Mouse (Mus musculus): ENCODE measurements around the gene Pold4. TPM values are rescaled to one million over a fixed set of nuclear protein-coding genes. Genes with fewer than 3 reads are reported as not detected.
A peak's percentile ranks its signal among the peaks of the same experiment; 100 is the strongest.

The Pold4 gene
- polyA plus RNA-seq, 1 experiment from 2014 or later = 27.7 TPM

DNA sequence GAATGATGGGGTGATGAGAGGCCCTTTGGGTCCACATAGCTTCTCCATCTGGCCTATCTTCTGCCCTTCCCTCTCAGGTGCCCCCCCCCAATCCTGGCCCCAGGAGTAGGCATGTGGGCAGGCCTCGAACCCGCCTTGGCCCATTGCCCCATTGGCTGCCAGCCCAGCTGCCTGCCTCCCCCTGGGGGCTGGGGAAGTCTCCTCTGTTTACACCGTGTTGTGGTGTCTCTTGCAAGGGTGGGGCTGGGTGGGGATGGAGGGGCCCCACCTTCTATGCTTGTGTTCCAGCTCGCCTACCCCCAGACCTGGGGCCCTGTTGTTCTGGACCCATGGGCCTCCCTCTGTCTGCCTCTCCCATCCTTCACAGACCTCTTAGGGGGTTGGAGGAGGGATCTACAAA lies 11.3 kb upstream of the Pold4 start:
- H3K4me2 ChIP-seq = 0 out of 2 replicates have a peak overlapping the region, but pooled peaks have one; percentile 7
- ATAC-seq (ENCODE audit: insufficient number of reproducible peaks, low FRiP score, low TSS enrichment, low read depth) = no peak
- no peak overlapping the region for H3K9ac ChIP-seq
- H3K27me3 ChIP-seq = no peaks in the 10 kb centered on the region
- no peaks in the 10 kb centered on the region for H3K9me3 ChIP-seq
- H3K4me3 ChIP-seq = no peak overlapping the region
- peaks cover 63% of the 10 kb centered on the region for H3K4me1 ChIP-seq
- 37% methylated on average over 4 of the region's 4 CpGs for WGBS
- H3K36me3 ChIP-seq = peaks cover 15% of the 10 kb centered on the region
- H3K27ac ChIP-seq = peak overlapping the region; percentile 69

GRCm38 (mm10) chr19:4220957-4221743 lies 10.5 kb upstream of the Pold4 start:
- peaks cover 15% of the 10 kb centered on the region for H3K36me3 ChIP-seq
- 0 out of 2 replicates have a peak overlapping the region, but pooled peaks have one; percentile 7 for H3K4me2 ChIP-seq
- 27% methylated on average over 14 of the region's 14 CpGs for WGBS
- no peaks in the 10 kb centered on the region for H3K27me3 ChIP-seq
- no peak overlapping the region; the same call in 1 of the 2 replicates for H3K4me3 ChIP-seq
- peak overlapping the region; percentile 69 for H3K27ac ChIP-seq
- H3K9me3 ChIP-seq = no peaks in the 10 kb centered on the region
- ATAC-seq (ENCODE audit: insufficient number of reproducible peaks, low FRiP score, low TSS enrichment, low read depth) = no peak
- H3K4me1 ChIP-seq = peaks cover 57% of the 10 kb centered on the region
- 0 out of 2 replicates have a peak overlapping the region, but pooled peaks have one; percentile 1 for H3K9ac ChIP-seq

GRCm38 (mm10) chr19:4222165-4222564 lies 9.5 kb upstream of the Pold4 start:
- WGBS = 77% methylated on average over 11 of the region's 11 CpGs
- Histone ChIP-seq H3K27me3 (no peaks in the 10 kb centered on the region), H3K36me3 (peaks cover 15% of the 10 kb centered on the region), H3K4me1 (peaks cover 47% of the 10 kb centered on the region), H3K9me3 (no peaks in the 10 kb centered on the region), H3K4me3 (no peak overlapping the region), H3K4me2 (no peak overlapping the region), H3K9ac (no peak overlapping the region), H3K27ac (no peak overlapping the region)
- no peak for ATAC-seq (ENCODE audit: insufficient number of reproducible peaks, low FRiP score, low TSS enrichment, low read depth)

DNA sequence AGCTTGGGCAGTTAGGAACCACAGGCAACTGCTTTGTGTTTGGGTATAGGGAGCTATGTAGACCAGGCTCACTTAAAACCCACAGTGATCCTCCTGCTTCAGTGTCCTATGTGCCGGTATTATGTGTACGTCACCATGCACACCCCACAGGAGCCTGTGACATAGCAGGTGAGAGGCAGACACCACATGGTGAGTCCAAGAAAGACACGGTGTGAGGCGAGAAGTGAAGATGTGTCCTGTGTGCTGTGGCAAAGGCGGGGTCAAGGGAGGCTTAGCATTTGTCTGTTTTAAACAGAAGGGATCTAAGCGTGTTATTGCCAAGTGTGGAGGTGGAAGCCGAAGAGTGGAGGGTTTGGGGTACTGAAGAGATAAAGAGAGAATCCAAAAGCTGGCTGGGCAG lies 4.9 kb upstream of the Pold4 start:
- ATAC-seq (ENCODE audit: insufficient number of reproducible peaks, low FRiP score, low TSS enrichment, low read depth) = no peak

GRCm38 (mm10) chr19:4227446-4227845 lies 4.3 kb upstream of the Pold4 start:
- Histone ChIP-seq H3K4me3 (no peak overlapping the region), H3K9me3 (no peaks in the 10 kb centered on the region), H3K27me3 (peaks cover 6% of the 10 kb centered on the region), H3K36me3 (peaks cover 5% of the 10 kb centered on the region), H3K4me1 (peaks cover 12% of the 10 kb centered on the region), H3K4me2 (no peak overlapping the region), H3K27ac (no peak overlapping the region), H3K9ac (no peak overlapping the region)
- 73% methylated on average over 5 of the region's 5 CpGs for WGBS
- no peak for ATAC-seq (ENCODE audit: insufficient number of reproducible peaks, low FRiP score, low TSS enrichment, low read depth)

More for the DNA sequence above, 4.9 kb upstream of the Pold4 start:
- Histone ChIP-seq H3K4me1 (peaks cover 13% of the 10 kb centered on the region), H3K27ac (no peak overlapping the region), H3K9me3 (no peaks in the 10 kb centered on the region), H3K27me3 (peaks cover 6% of the 10 kb centered on the region), H3K36me3 (peaks cover 12% of the 10 kb centered on the region), H3K4me3 (no peak overlapping the region), H3K4me2 (no peak overlapping the region), H3K9ac (no peak overlapping the region)
- 87% methylated on average over 7 of the region's 7 CpGs for WGBS

- no peak overlapping the region for H3K4me2 ChIP-seq
- no peaks in the 10 kb centered on the region for H3K9me3 ChIP-seq
- H3K27ac ChIP-seq = no peak overlapping the region
- peaks cover 6% of the 10 kb centered on the region for H3K27me3 ChIP-seq
- no peak overlapping the region for H3K4me3 ChIP-seq
- ATAC-seq (ENCODE audit: insufficient number of reproducible peaks, low FRiP score, low TSS enrichment, low read depth) = no peak
- H3K36me3 ChIP-seq = no peaks in the 10 kb centered on the region
- H3K4me1 ChIP-seq = peaks cover 13% of the 10 kb centered on the region
- WGBS = 12% methylated on average over 8 of the region's 8 CpGs
- H3K9ac ChIP-seq = no peak overlapping the region
Measured at GRCm38 (mm10) chr19:4227894-4228678, 3.6 kb upstream of the Pold4 start.

- no peaks in the 10 kb centered on the region for H3K36me3 ChIP-seq
- no peak overlapping the region for H3K4me3 ChIP-seq
- ATAC-seq (ENCODE audit: insufficient number of reproducible peaks, low FRiP score, low TSS enrichment, low read depth) = no peak
- no peak overlapping the region for H3K9ac ChIP-seq
- H3K4me1 ChIP-seq = peaks cover 13% of the 10 kb centered on the region
- H3K9me3 ChIP-seq = no peaks in the 10 kb centered on the region
- H3K27ac ChIP-seq = no peak overlapping the region
- H3K4me2 ChIP-seq = no peak overlapping the region
- 76% methylated on average over 4 of the region's 4 CpGs for whole genome bisulfite sequencing
- peaks cover 6% of the 10 kb centered on the region for H3K27me3 ChIP-seq
Measured at GRCm38 (mm10) chr19:4228891-4229290, 2.8 kb upstream of the Pold4 start.

DNA sequence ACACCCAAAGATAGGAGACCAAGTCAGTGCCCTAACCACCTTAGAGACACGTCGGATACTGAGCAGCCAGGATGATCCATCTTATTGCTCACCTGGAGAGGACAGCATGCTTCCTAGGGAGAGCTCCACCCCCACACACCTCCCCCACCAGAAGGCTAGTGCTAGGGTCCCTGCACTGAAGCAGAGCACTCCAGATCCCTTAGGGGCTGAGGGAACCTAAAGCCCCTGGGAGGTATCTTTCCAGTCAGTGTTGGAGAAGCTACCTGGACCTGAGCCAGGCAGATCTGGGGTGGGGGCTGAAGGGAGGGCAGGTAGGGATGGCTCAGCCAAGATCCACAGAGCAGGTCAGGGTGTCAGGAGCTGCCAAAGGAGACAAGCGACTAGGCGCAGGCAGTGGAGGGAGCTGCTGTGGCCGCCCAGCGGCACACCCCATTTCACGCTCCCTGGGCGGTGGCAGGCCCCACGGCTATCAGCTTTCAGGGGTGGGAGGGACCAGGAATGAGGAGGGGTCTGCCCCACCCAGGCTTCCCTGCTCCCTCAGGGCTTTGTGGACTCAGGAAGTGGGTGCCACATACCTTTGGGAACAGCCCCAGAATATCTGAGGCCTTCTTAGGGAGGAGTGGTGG lies 2.1 kb upstream of the Pold4 start:
- H3K4me1 ChIP-seq = peaks cover 13% of the 10 kb centered on the region
- no peaks in the 10 kb centered on the region for H3K9me3 ChIP-seq
- no peaks in the 10 kb centered on the region for H3K36me3 ChIP-seq
- H3K27ac ChIP-seq = no peak overlapping the region
- H3K4me3 ChIP-seq = no peak overlapping the region
- H3K9ac ChIP-seq = no peak overlapping the region
- H3K4me2 ChIP-seq = no peak overlapping the region
- H3K27me3 ChIP-seq = peaks cover 6% of the 10 kb centered on the region
- no peak for ATAC-seq (ENCODE audit: insufficient number of reproducible peaks, low FRiP score, low TSS enrichment, low read depth)
- WGBS = 27% methylated on average over 9 of the region's 9 CpGs

DNA sequence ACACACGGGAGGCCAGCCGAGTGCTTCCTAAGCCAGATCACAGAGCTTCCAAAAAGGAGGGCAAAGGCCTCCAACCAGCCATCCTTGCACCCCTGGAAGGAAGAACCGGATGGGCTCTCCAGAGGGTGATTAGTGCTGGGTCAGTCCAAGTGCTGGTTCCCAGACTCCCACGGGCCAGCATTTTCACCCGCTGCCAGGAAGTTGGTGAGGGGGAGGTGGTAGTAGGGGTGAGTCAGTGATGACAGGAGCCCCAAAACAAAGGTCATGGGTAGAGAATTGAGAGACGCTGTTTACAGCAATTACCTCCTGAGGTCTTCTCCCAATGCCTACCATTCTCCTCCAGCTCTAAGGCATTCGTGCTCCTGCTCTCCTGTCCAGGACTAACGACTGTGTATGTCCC lies 1.3 kb upstream of the Pold4 start:
- H3K4me1 ChIP-seq = peaks cover 13% of the 10 kb centered on the region
- no peak overlapping the region for H3K4me3 ChIP-seq
- 69% methylated on average over 8 of the region's 8 CpGs for WGBS
- no peak overlapping the region for H3K9ac ChIP-seq
- H3K36me3 ChIP-seq = no peaks in the 10 kb centered on the region
- H3K9me3 ChIP-seq = no peaks in the 10 kb centered on the region
- H3K4me2 ChIP-seq = no peak overlapping the region
- no peak overlapping the region for H3K27ac ChIP-seq
- ATAC-seq (ENCODE audit: insufficient number of reproducible peaks, low FRiP score, low TSS enrichment, low read depth) = no peak
- peaks cover 6% of the 10 kb centered on the region for H3K27me3 ChIP-seq

DNA sequence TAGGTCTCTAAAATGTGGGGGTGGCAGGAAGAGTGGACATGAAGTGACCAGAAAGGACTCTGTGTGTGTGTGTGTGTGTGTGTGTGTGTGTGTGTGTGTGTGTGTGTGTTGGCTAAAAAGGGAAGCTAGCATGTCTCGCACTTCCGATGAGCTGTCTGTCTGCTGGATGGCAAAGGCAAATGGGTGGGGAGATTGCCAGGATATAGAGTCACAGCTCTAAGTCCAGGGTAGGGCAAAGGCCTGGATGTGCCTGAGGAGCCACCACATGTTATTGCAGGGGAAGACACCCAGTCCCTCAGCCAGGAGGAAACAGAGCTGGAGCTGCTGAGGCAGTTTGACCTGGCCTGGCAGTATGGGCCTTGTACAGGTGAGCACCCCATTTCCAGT lies 480 bp downstream of the Pold4 start:
- no peaks in the 10 kb centered on the region for H3K36me3 ChIP-seq
- peak overlapping the region; percentile 79 for H3K27ac ChIP-seq
- peaks cover 13% of the 10 kb centered on the region for H3K4me1 ChIP-seq
- H3K9ac ChIP-seq = peak overlapping the region; percentile 48
- H3K4me3 ChIP-seq = peak overlapping the region; percentile 56
- peaks cover 6% of the 10 kb centered on the region for H3K27me3 ChIP-seq
- peak overlapping the region; percentile 77 for H3K4me2 ChIP-seq
- no peaks in the 10 kb centered on the region for H3K9me3 ChIP-seq
- WGBS = 32% methylated on average over 2 of the region's 2 CpGs
- ATAC-seq (ENCODE audit: insufficient number of reproducible peaks, low FRiP score, low TSS enrichment, low read depth) = no peak

GRCm38 (mm10) chr19:4232651-4233050 lies 952 bp downstream of the Pold4 start:
- ATAC-seq (ENCODE audit: insufficient number of reproducible peaks, low FRiP score, low TSS enrichment, low read depth) = no peak
- H3K27me3 ChIP-seq = peaks cover 6% of the 10 kb centered on the region
- H3K4me1 ChIP-seq = peaks cover 13% of the 10 kb centered on the region
- no peaks in the 10 kb centered on the region for H3K36me3 ChIP-seq
- peak overlapping the region; percentile 56; the same call in 1 of the 2 replicates for H3K4me3 ChIP-seq
- 0 out of 2 replicates have a peak overlapping the region, but pooled peaks have one; percentile 79 for H3K27ac ChIP-seq
- H3K9ac ChIP-seq = 0 out of 2 replicates have a peak overlapping the region, but pooled peaks have one; percentile 4
- peak overlapping the region; percentile 77; the same call in 1 of the 2 replicates for H3K4me2 ChIP-seq
- 83% methylated on average over 7 of the region's 7 CpGs for WGBS
- no peaks in the 10 kb centered on the region for H3K9me3 ChIP-seq
